Mouse (Mus musculus) heart, adult 10 weeks (tissue): ENCODE measurements around the gene Bcl2l13. TPM values are rescaled to one million over a fixed set of nuclear protein-coding genes. Genes with fewer than 3 reads are reported as not detected.

ENCODE experiments used
- polyA plus RNA-seq: library from polyadenylated mRNA; stranded (reverse); fragments of 350-450 nt; fragmentation: Illumina TruSeq; extraction: RNeasy Lipid Tissue Mini Kit (QIAGEN cat#74804); gene quantifications from one replicate; pipeline ENCODE4 v1.2.3, GENCODE M21; 2014; ENCODE audit warnings: low read depth, low replicate concordance

The Bcl2l13 gene
- 44.7 TPM for polyA plus RNA-seq

GRCm38 (mm10) chr6:120835474-120836374 lies at the start of gene Bcl2l13:
Bcl2l13 (plus strand) TSS chr6:120836212.

GRCm38 (mm10) chr6:120822307-120822928 lies 13.6 kb upstream of the Bcl2l13 start, which contains the start of gene Atp6v1e1:
Atp6v1e1 (minus strand) TSS chr6:120822793.

GRCm38 (mm10) chr6:120916074-120916971 lies 80.3 kb downstream of the Bcl2l13 start, which contains the start of gene Bid:
Bid (minus strand) TSS chr6:120916853.

Other genes starting within 250 kb of the Bcl2l13 start
- gene Cecr2, start 169.8 kb upstream of the Bcl2l13 start, polyA plus RNA-seq = 5.2 TPM
- gene Slc25a18, start 62.6 kb upstream of the Bcl2l13 start, polyA plus RNA-seq = not detected
- 163 TPM for gene Atp6v1e1, start 13.4 kb upstream of the Bcl2l13 start, polyA plus RNA-seq
- 1.6 TPM for gene Bid, start 80.6 kb downstream of the Bcl2l13 start, polyA plus RNA-seq